Mouse (Mus musculus) embryonic facial prominence, embryonic 10.5 days (tissue): Measurements from ENCODE around the gene Fkbp11. TPM values are rescaled to one million over a fixed set of nuclear protein-coding genes. Genes with fewer than 3 reads are reported as not detected.
A peak's percentile ranks its signal among the peaks of the same experiment; 100 is the strongest.

Experiments used
- DNase-seq: peaks from one replicate; pipeline ENCODE4 v3.0.0-alpha.2; 2017; ENCODE audit warnings: low spot score
- H3K27ac ChIP-seq: fragments of 300-500 bp; sonication (generic); replicated peaks from 2 replicates; pipeline ENCODE4 v1.5.1; 2016; ENCODE audit warnings: mild to moderate bottlenecking
- H3K27me3 ChIP-seq: fragments of 300-500 bp; sonication (generic); replicated peaks from 2 replicates; pipeline ENCODE4 v1.6.1; 2016; ENCODE audit warnings: low read depth, mild to moderate bottlenecking; ENCODE audit not compliant: poor library complexity, severe bottlenecking
- H3K36me3 ChIP-seq: fragments of 300-500 bp; sonication (generic); replicated peaks from 2 replicates; pipeline ENCODE4 v1.6.1; 2016; ENCODE audit warnings: mild to moderate bottlenecking, moderate library complexity
- H3K4me1 ChIP-seq: fragments of 300-500 bp; sonication (generic); 2 replicates; pipeline ENCODE4 v1.6.1; 2016
- H3K4me3 ChIP-seq: fragments of 300-500 bp; sonication (generic); 2 replicates; pipeline ENCODE4 v1.5.1; 2016; ENCODE audit warnings: mild to moderate bottlenecking, moderate library complexity
- H3K9me3 ChIP-seq: fragments of 300-500 bp; sonication (generic); 2 replicates; pipeline ENCODE4 v1.6.1; 2016; ENCODE audit warnings: mild to moderate bottlenecking
- WGBS: fragments of 180-500 bp; shearing (Covaris S2); methylation state at CpG from one replicate; pipeline ENCODE4 v1.1.7; 2016; 5-methylcytosine and 5-hydroxymethylcytosine counted together
- polyA plus RNA-seq: library from polyadenylated mRNA; unstranded; fragments of >200 nt; fragmentation: Nextera tagmentation; extraction: Ambion mirVana; gene quantifications from 2 replicates; pipeline ENCODE4 v1.2.1, GENCODE M21; 2016

Gene Fkbp11
- polyA plus RNA-seq, result 23.2 and 26.3 TPM in 2 replicates

GRCm38 (mm10) chr15:98727443-98728321 is at the start of gene Fkbp11:
Gene Fkbp11 (minus strand): TSS chr15:98728198.
- peak within 1 kb of the TSS; percentile 65 for H3K4me3 ChIP-seq
- H3K36me3 ChIP-seq, result no peaks in the 10 kb centered on the region
- no peaks in the 10 kb centered on the region for H3K9me3 ChIP-seq
- peaks cover 16% of the 10 kb centered on the region for H3K27me3 ChIP-seq
- peak within 1 kb of the TSS; percentile 76 for H3K27ac ChIP-seq
- under 1% methylated on average over 39 of the region's 39 CpGs for WGBS
- peak; percentile 87 for DNase-seq
- H3K4me1 ChIP-seq, result peaks cover 67% of the 10 kb centered on the region

- WGBS, result under 1% methylated on average over 33 of the region's 33 CpGs
- no peak within 1 kb of the TSS for H3K27ac ChIP-seq
Observed at GRCm38 (mm10) chr15:98777762-98778161, 49.8 kb upstream of the Fkbp11 start, which contains the start of gene Wnt10b. Gene Wnt10b (minus strand): TSS chr15:98778150.

GRCm38 (mm10) chr15:98777005-98777616 is 49.1 kb upstream of the Fkbp11 start:
- Histone ChIP-seq H3K36me3 (no peaks in the 10 kb centered on the region), H3K9me3 (no peaks in the 10 kb centered on the region), H3K4me1 (peaks cover 58% of the 10 kb centered on the region), H3K4me3 (peak overlapping the region; percentile 42), H3K27me3 (peaks cover 100% of the 10 kb centered on the region), H3K27ac (no peak overlapping the region)
- WGBS, result 1% methylated on average over 19 of the region's 19 CpGs
- DNase-seq, result peak; percentile 49

More at GRCm38 (mm10) chr15:98777762-98778161, 49.8 kb upstream of the Fkbp11 start, which contains the start of gene Wnt10b:
- peak within 1 kb of the TSS; percentile 42 for H3K4me3 ChIP-seq
- peak; percentile 51 for DNase-seq
- H3K36me3 ChIP-seq, result no peaks in the 10 kb centered on the region
- no peaks in the 10 kb centered on the region for H3K9me3 ChIP-seq
- peaks cover 51% of the 10 kb centered on the region for H3K4me1 ChIP-seq
- H3K27me3 ChIP-seq, result peaks cover 100% of the 10 kb centered on the region

GRCm38 (mm10) chr15:98776280-98777004 is 48.4 kb upstream of the Fkbp11 start:
- H3K4me1 ChIP-seq, result peaks cover 59% of the 10 kb centered on the region

GRCm38 (mm10) chr15:98775533-98775932 is 47.5 kb upstream of the Fkbp11 start:
- Histone ChIP-seq H3K36me3 (no peaks in the 10 kb centered on the region), H3K27ac (no peak overlapping the region), H3K4me3 (no peak overlapping the region), H3K9me3 (no peaks in the 10 kb centered on the region), H3K4me1 (peaks cover 58% of the 10 kb centered on the region), H3K27me3 (peaks cover 100% of the 10 kb centered on the region)
- WGBS, result 2% methylated on average over 5 of the region's 5 CpGs
- DNase-seq, result no peak

More at GRCm38 (mm10) chr15:98776280-98777004, 48.4 kb upstream of the Fkbp11 start:
- WGBS, result under 1% methylated on average over 62 of the region's 62 CpGs
- DNase-seq, result peak; percentile 72
- peak overlapping the region; percentile 42 for H3K4me3 ChIP-seq
- H3K36me3 ChIP-seq, result no peaks in the 10 kb centered on the region
- peaks cover 100% of the 10 kb centered on the region for H3K27me3 ChIP-seq
- H3K9me3 ChIP-seq, result no peaks in the 10 kb centered on the region
- no peak overlapping the region for H3K27ac ChIP-seq

GRCm38 (mm10) chr15:98774096-98774495 is 46.1 kb upstream of the Fkbp11 start:
- Histone ChIP-seq H3K4me1 (peaks cover 52% of the 10 kb centered on the region), H3K27me3 (peaks cover 100% of the 10 kb centered on the region), H3K4me3 (no peak overlapping the region), H3K36me3 (no peaks in the 10 kb centered on the region), H3K9me3 (no peaks in the 10 kb centered on the region), H3K27ac (no peak overlapping the region)
- 8% methylated on average over 15 of the region's 15 CpGs for WGBS
- no peak for DNase-seq

- Histone ChIP-seq H3K36me3 (no peaks in the 10 kb centered on the region), H3K27ac (no peak overlapping the region), H3K4me1 (peaks cover 43% of the 10 kb centered on the region), H3K9me3 (no peaks in the 10 kb centered on the region), H3K4me3 (peak overlapping the region; percentile 48), H3K27me3 (peaks cover 100% of the 10 kb centered on the region)
- WGBS, result 2% methylated on average over 36 of the region's 36 CpGs
- peak; percentile 63 for DNase-seq
Observed at GRCm38 (mm10) chr15:98772511-98773211, 44.7 kb upstream of the Fkbp11 start.

- peaks cover 35% of the 10 kb centered on the region for H3K4me1 ChIP-seq
- no peaks in the 10 kb centered on the region for H3K36me3 ChIP-seq
- peak overlapping the region; percentile 48 for H3K4me3 ChIP-seq
- H3K27ac ChIP-seq, result no peak overlapping the region
- no peak for DNase-seq
- no peaks in the 10 kb centered on the region for H3K9me3 ChIP-seq
- WGBS, result 5% methylated on average over 12 of the region's 12 CpGs
- H3K27me3 ChIP-seq, result peaks cover 95% of the 10 kb centered on the region
Observed at GRCm38 (mm10) chr15:98771813-98772425, 43.9 kb upstream of the Fkbp11 start.

GRCm38 (mm10) chr15:98768259-98768658 is 40.3 kb upstream of the Fkbp11 start:
- Histone ChIP-seq H3K4me3 (no peak overlapping the region), H3K4me1 (peaks cover 21% of the 10 kb centered on the region), H3K9me3 (no peaks in the 10 kb centered on the region), H3K27ac (no peak overlapping the region), H3K27me3 (peaks cover 86% of the 10 kb centered on the region), H3K36me3 (no peaks in the 10 kb centered on the region)
- 25% methylated on average over 5 of the region's 5 CpGs for WGBS
- DNase-seq, result no peak

- H3K9me3 ChIP-seq, result no peaks in the 10 kb centered on the region
- peaks cover 63% of the 10 kb centered on the region for H3K27me3 ChIP-seq
- H3K4me1 ChIP-seq, result peaks cover 23% of the 10 kb centered on the region
- H3K36me3 ChIP-seq, result peaks cover 2% of the 10 kb centered on the region
- no peak for DNase-seq
- 70% methylated on average over 4 of the region's 4 CpGs for WGBS
- no peak overlapping the region for H3K4me3 ChIP-seq
- H3K27ac ChIP-seq, result no peak overlapping the region
Observed at GRCm38 (mm10) chr15:98765929-98766328, 37.9 kb upstream of the Fkbp11 start.

GRCm38 (mm10) chr15:98762670-98763529 is 34.9 kb upstream of the Fkbp11 start, which contains the start of gene Arf3:
Gene Arf3 (minus strand): TSS chr15:98763214.
- DNase-seq, result peak; percentile 98
- H3K4me3 ChIP-seq, result peak within 1 kb of the TSS; percentile 100
- H3K9me3 ChIP-seq, result no peaks in the 10 kb centered on the region
- peaks cover 33% of the 10 kb centered on the region for H3K36me3 ChIP-seq
- under 1% methylated on average over 76 of the region's 76 CpGs for WGBS
- peaks cover 33% of the 10 kb centered on the region for H3K27me3 ChIP-seq
- H3K27ac ChIP-seq, result peak within 1 kb of the TSS; percentile 94
- peaks cover 20% of the 10 kb centered on the region for H3K4me1 ChIP-seq
